Mouse (Mus musculus): ENCODE data around the gene Ttf2. TPM values are rescaled to one million over a fixed set of nuclear protein-coding genes. Genes with fewer than 3 reads are reported as not detected.

Ttf2 gene
- polyA plus RNA-seq, 1 experiment from 2014 or later: 13.7 TPM

DNA sequence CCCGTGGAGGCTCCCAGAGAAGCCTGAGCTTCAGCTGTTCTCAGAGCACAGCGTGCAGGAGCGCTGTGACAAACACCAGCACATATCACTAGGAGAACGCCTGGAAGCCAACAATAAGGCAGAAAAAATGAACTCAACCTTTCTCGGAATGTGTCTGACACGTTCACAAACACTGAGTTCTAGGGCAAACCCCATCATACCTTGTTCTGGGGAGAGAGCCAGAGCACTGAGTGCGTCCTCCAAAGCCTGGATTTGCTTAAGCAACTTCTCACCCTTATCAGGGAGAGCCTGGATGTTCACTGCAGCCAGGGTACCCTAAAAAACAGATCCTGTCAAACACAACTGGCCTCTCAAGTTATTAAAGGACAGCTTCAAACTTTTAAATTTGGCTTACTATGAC lies 8.0 kb downstream of the Ttf2 start:
- Histone ChIP-seq H3K9me3 (replicated peaks) (no peaks in the 10 kb centered on the region), H3K4me1 (no peaks in the 10 kb centered on the region), H3K27me3 (no peaks in the 10 kb centered on the region), H3K4me3 (no peak overlapping the region), H3K36me3 (ENCODE audit: poor library complexity, severe bottlenecking) (peaks cover 55% of the 10 kb centered on the region), H3K27ac (no peak overlapping the region), H3K4me2 (no peak overlapping the region), H3K9ac (no peak overlapping the region)
- ATAC-seq: no peak
- 92% methylated on average over 7 of the region's 7 CpGs for WGBS

- ATAC-seq: no peak
- no peaks in the 10 kb centered on the region for H3K9me3 ChIP-seq (replicated peaks)
- H3K27ac ChIP-seq: no peak overlapping the region
- H3K9ac ChIP-seq: no peak overlapping the region
- no peaks in the 10 kb centered on the region for H3K4me1 ChIP-seq
- H3K4me3 ChIP-seq: no peak overlapping the region
- H3K36me3 ChIP-seq (ENCODE audit: poor library complexity, severe bottlenecking): peaks cover 57% of the 10 kb centered on the region
- H3K4me2 ChIP-seq: no peak overlapping the region
- H3K27me3 ChIP-seq: no peaks in the 10 kb centered on the region
- 88% methylated on average over 5 of the region's 5 CpGs for WGBS
These were observed 8.5 kb downstream of the Ttf2 start for GRCm38 (mm10) chr3:100961007-100961406.

DNA sequence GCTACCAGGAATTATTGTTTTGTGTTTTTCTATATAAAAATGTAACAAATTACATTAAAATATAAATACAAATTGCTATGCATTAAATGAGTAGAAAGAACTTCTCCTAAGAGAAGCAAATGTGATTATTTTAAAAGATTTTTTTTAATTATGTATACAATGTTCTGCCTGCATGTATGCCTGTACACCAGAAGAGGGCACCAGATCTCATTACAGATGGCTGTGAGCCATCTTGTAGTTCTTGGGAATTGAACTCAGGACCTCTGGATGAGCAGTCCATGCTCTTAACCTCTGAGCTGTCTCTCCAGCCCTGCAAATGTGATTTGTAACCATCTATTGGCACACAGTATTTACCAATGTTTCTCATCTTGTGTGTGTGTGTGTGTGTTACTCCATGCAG lies 14.8 kb downstream of the Ttf2 start:
- no peak overlapping the region for H3K27ac ChIP-seq
- no peaks in the 10 kb centered on the region for H3K27me3 ChIP-seq
- no peaks in the 10 kb centered on the region for H3K4me1 ChIP-seq
- H3K9ac ChIP-seq: no peak overlapping the region
- ATAC-seq: no peak
- no peak overlapping the region for H3K4me2 ChIP-seq
- H3K9me3 ChIP-seq (replicated peaks): no peaks in the 10 kb centered on the region
- H3K4me3 ChIP-seq: no peak overlapping the region
- H3K36me3 ChIP-seq (ENCODE audit: poor library complexity, severe bottlenecking): peaks cover 70% of the 10 kb centered on the region

- H3K9ac ChIP-seq: no peak overlapping the region
- H3K4me2 ChIP-seq: no peak overlapping the region
- H3K36me3 ChIP-seq (ENCODE audit: poor library complexity, severe bottlenecking): peaks cover 83% of the 10 kb centered on the region
- no peaks in the 10 kb centered on the region for H3K27me3 ChIP-seq
- no peak for ATAC-seq
- no peak overlapping the region for H3K27ac ChIP-seq
- no peak overlapping the region for H3K4me3 ChIP-seq
- no peaks in the 10 kb centered on the region for H3K9me3 ChIP-seq (replicated peaks)
- WGBS: 93% methylated on average over 4 of the region's 4 CpGs
- no peaks in the 10 kb centered on the region for H3K4me1 ChIP-seq
These were observed 17.9 kb downstream of the Ttf2 start for GRCm38 (mm10) chr3:100951531-100951930.

- ATAC-seq: no peak
- Histone ChIP-seq H3K4me2 (no peak overlapping the region), H3K27ac (no peak overlapping the region), H3K9me3 (replicated peaks) (no peaks in the 10 kb centered on the region), H3K4me3 (no peak overlapping the region), H3K36me3 (ENCODE audit: poor library complexity, severe bottlenecking) (peaks cover 89% of the 10 kb centered on the region), H3K27me3 (no peaks in the 10 kb centered on the region), H3K4me1 (no peaks in the 10 kb centered on the region), H3K9ac (no peak overlapping the region)
- 92% methylated on average over 8 of the region's 8 CpGs for WGBS
These were observed 22.2 kb downstream of the Ttf2 start for GRCm38 (mm10) chr3:100947286-100947685.

GRCm38 (mm10) chr3:100940496-100941037 lies 28.9 kb downstream of the Ttf2 start:
- Histone ChIP-seq H3K27me3 (no peaks in the 10 kb centered on the region), H3K36me3 (ENCODE audit: poor library complexity, severe bottlenecking) (peaks cover 88% of the 10 kb centered on the region), H3K9ac (no peak overlapping the region), H3K9me3 (replicated peaks) (no peaks in the 10 kb centered on the region), H3K4me1 (no peaks in the 10 kb centered on the region), H3K4me3 (no peak overlapping the region), H3K27ac (no peak overlapping the region), H3K4me2 (no peak overlapping the region)
- no peak for ATAC-seq
- WGBS: 93% methylated on average over 4 of the region's 4 CpGs

GRCm38 (mm10) chr3:100938211-100938610 lies 31.3 kb downstream of the Ttf2 start:
- Histone ChIP-seq H3K9ac (no peak overlapping the region), H3K4me3 (no peak overlapping the region), H3K27ac (no peak overlapping the region), H3K36me3 (ENCODE audit: poor library complexity, severe bottlenecking) (peaks cover 88% of the 10 kb centered on the region), H3K9me3 (replicated peaks) (no peaks in the 10 kb centered on the region), H3K4me2 (no peak overlapping the region), H3K27me3 (no peaks in the 10 kb centered on the region), H3K4me1 (no peaks in the 10 kb centered on the region)
- 94% methylated on average over 4 of the region's 4 CpGs for WGBS
- no peak for ATAC-seq

DNA sequence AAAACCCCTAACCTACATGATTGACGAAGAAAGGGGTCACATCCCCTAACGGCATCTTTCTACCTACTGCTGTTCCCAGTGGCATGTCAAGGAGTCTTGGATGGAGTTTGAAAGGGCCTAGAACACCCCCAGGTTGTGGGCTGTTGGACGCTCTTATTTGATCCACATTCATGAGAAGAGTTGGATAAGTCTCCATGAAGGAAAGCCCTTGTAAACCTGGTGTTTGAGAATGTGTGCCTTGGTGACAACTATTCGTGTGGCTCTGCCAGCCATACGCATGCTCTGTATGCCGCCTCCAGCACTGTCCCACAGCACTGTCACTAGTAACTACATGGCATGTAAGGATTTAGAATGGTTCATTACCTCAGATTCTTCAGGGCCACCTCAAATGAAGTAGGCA lies 33.3 kb downstream of the Ttf2 start:
- no peaks in the 10 kb centered on the region for H3K9me3 ChIP-seq (replicated peaks)
- H3K4me3 ChIP-seq: no peak overlapping the region
- H3K4me2 ChIP-seq: no peak overlapping the region
- no peaks in the 10 kb centered on the region for H3K4me1 ChIP-seq
- no peak for ATAC-seq
- H3K9ac ChIP-seq: no peak overlapping the region
- H3K36me3 ChIP-seq (ENCODE audit: poor library complexity, severe bottlenecking): peaks cover 95% of the 10 kb centered on the region
- H3K27me3 ChIP-seq: no peaks in the 10 kb centered on the region
- H3K27ac ChIP-seq: no peak overlapping the region
- 96% methylated on average over 6 of the region's 6 CpGs for WGBS

DNA sequence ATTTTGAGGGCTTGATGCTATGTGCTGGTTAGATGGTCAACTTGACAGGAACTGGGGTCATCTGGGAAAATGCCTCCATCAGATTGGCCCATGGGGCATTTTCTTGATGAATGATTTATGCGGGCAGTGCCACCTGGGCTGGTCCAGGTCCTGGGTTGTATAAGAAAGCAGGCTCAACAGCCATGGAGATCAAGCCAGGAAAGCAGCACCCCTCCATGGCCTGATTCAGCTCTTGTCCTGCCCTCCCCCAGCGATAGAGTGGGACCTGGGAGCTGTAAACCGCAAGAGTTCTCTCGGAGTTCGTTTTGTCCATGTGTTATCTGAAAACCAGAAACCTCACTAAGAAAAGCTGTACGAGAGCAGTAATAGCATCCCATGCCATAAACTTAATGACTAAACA lies 33.9 kb downstream of the Ttf2 start:
- Histone ChIP-seq H3K36me3 (ENCODE audit: poor library complexity, severe bottlenecking) (peaks cover 95% of the 10 kb centered on the region), H3K9me3 (replicated peaks) (no peaks in the 10 kb centered on the region), H3K4me1 (no peaks in the 10 kb centered on the region), H3K4me3 (no peak overlapping the region), H3K27me3 (no peaks in the 10 kb centered on the region), H3K4me2 (no peak overlapping the region), H3K9ac (no peak overlapping the region), H3K27ac (no peak overlapping the region)
- WGBS: 93% methylated on average over 6 of the region's 6 CpGs
- no peak for ATAC-seq

GRCm38 (mm10) chr3:100932077-100932944 lies 37.2 kb downstream of the Ttf2 start:
- 76% methylated on average over 11 of the region's 11 CpGs for WGBS
- Histone ChIP-seq H3K36me3 (ENCODE audit: poor library complexity, severe bottlenecking) (peaks cover 86% of the 10 kb centered on the region), H3K4me3 (no peak overlapping the region), H3K27ac (no peak overlapping the region), H3K4me2 (no peak overlapping the region), H3K9ac (no peak overlapping the region), H3K27me3 (no peaks in the 10 kb centered on the region), H3K4me1 (no peaks in the 10 kb centered on the region), H3K9me3 (replicated peaks) (no peaks in the 10 kb centered on the region)
- no peak for ATAC-seq

GRCm38 (mm10) chr3:100931332-100932076 lies 38.0 kb downstream of the Ttf2 start:
- Histone ChIP-seq H3K4me2 (no peak overlapping the region), H3K27ac (no peak overlapping the region), H3K36me3 (ENCODE audit: poor library complexity, severe bottlenecking) (peaks cover 86% of the 10 kb centered on the region), H3K4me3 (no peak overlapping the region), H3K4me1 (peaks cover 7% of the 10 kb centered on the region; the same call in 1 of the 2 replicates), H3K9me3 (replicated peaks) (no peaks in the 10 kb centered on the region), H3K9ac (no peak overlapping the region), H3K27me3 (no peaks in the 10 kb centered on the region)
- no peak for ATAC-seq
- 94% methylated on average over 23 of the region's 23 CpGs for WGBS

- H3K9me3 ChIP-seq (replicated peaks): no peaks in the 10 kb centered on the region
- no peak overlapping the region for H3K4me2 ChIP-seq
- 88% methylated on average over 16 of the region's 16 CpGs for WGBS
- no peak overlapping the region for H3K27ac ChIP-seq
- peaks cover 33% of the 10 kb centered on the region for H3K36me3 ChIP-seq (ENCODE audit: poor library complexity, severe bottlenecking)
- no peaks in the 10 kb centered on the region for H3K27me3 ChIP-seq
- peaks cover 52% of the 10 kb centered on the region for H3K4me1 ChIP-seq
- H3K4me3 ChIP-seq: no peak overlapping the region
- H3K9ac ChIP-seq: no peak overlapping the region
- ATAC-seq: no peak
These were observed 44.3 kb downstream of the Ttf2 start for GRCm38 (mm10) chr3:100925176-100925575.

Data from forebrain, embryonic 13.5 days (tissue).